Mouse (Mus musculus) stomach, embryonic 15.5 days (tissue): ENCODE results near the gene Sipa1l2. TPM values are rescaled to one million over a fixed set of nuclear protein-coding genes. Genes with fewer than 3 reads are reported as not detected.

ENCODE experiments used
- ATAC-seq: fragments of 200-750 bp; cut with Nextera tagmentation; 2 replicates; pipeline ENCODE4 v1.8.0; 2017; ENCODE audit warnings: low read depth, moderate number of reproducible peaks, moderate TSS enrichment; ENCODE audit not compliant: insufficient read depth, low FRiP score
- H3K27ac ChIP-seq: fragments of 300-500 bp; sonication (generic); 2 replicates; pipeline ENCODE4 v1.5.1; 2015; ENCODE audit warnings: mild to moderate bottlenecking, inconsistent platforms
- H3K27me3 ChIP-seq: fragments of 300-500 bp; sonication (generic); replicated peaks from 2 replicates; pipeline ENCODE4 v1.6.1; 2015; ENCODE audit warnings: inconsistent platforms
- H3K36me3 ChIP-seq: fragments of 300-500 bp; sonication (generic); 2 replicates; pipeline ENCODE4 v1.6.1; 2015; ENCODE audit warnings: inconsistent platforms
- H3K4me1 ChIP-seq: fragments of 300-500 bp; sonication (generic); 2 replicates; pipeline ENCODE4 v1.6.1; 2015; ENCODE audit warnings: inconsistent platforms
- H3K4me2 ChIP-seq: fragments of 300-500 bp; sonication (generic); 2 replicates; pipeline ENCODE4 v1.6.1; 2015; ENCODE audit warnings: mild to moderate bottlenecking, inconsistent platforms
- H3K4me3 ChIP-seq: fragments of 300-500 bp; sonication (generic); replicated peaks from 2 replicates; pipeline ENCODE4 v1.5.1; 2015; ENCODE audit warnings: inconsistent platforms
- H3K9ac ChIP-seq: fragments of 300-500 bp; sonication (generic); 2 replicates; pipeline ENCODE4 v1.6.1; 2015; ENCODE audit warnings: inconsistent platforms
- H3K9me3 ChIP-seq: fragments of 300-500 bp; sonication (generic); 2 replicates; pipeline ENCODE4 v1.6.1; 2016; ENCODE audit warnings: inconsistent platforms
- WGBS: fragments of 180-500 bp; shearing (Covaris S2); methylation state at CpG from one replicate; pipeline ENCODE4 v1.1.7; 2015; 5-methylcytosine and 5-hydroxymethylcytosine counted together
- polyA plus RNA-seq: library from polyadenylated mRNA; unstranded; fragments of >200 nt; fragmentation: Nextera tagmentation; extraction: Ambion mirVana; gene quantifications from 2 replicates; pipeline ENCODE4 v1.2.1, GENCODE M21; 2015

Sipa1l2 gene
- polyA plus RNA-seq, 1 experiment from 2014 or later, result 8.3 TPM

- 43% methylated on average over 6 of the region's 6 CpGs for WGBS
- H3K9me3 ChIP-seq, result no peaks in the 10 kb centered on the region
- no peaks in the 10 kb centered on the region for H3K36me3 ChIP-seq
- H3K4me1 ChIP-seq, result peaks cover 11% of the 10 kb centered on the region
- no peak overlapping the region for H3K9ac ChIP-seq
- H3K27me3 ChIP-seq, result no peaks in the 10 kb centered on the region
- H3K4me2 ChIP-seq, result no peak overlapping the region
- no peak; the same call in 1 of the 2 replicates for ATAC-seq
- H3K27ac ChIP-seq, result no peak overlapping the region
- H3K4me3 ChIP-seq, result no peak overlapping the region
Measured at GRCm38 (mm10) chr8:125504605-125505257, 64.9 kb downstream of the Sipa1l2 start.

GRCm38 (mm10) chr8:125503808-125504207 lies 65.8 kb downstream of the Sipa1l2 start:
- Histone ChIP-seq H3K9ac (no peak overlapping the region), H3K4me1 (peaks cover 10% of the 10 kb centered on the region), H3K27ac (no peak overlapping the region), H3K4me3 (no peak overlapping the region), H3K4me2 (no peak overlapping the region), H3K9me3 (no peaks in the 10 kb centered on the region), H3K36me3 (no peaks in the 10 kb centered on the region), H3K27me3 (no peaks in the 10 kb centered on the region)
- no peak for ATAC-seq
- 79% methylated on average over 8 of the region's 8 CpGs for WGBS

- no peaks in the 10 kb centered on the region for H3K27me3 ChIP-seq
- H3K4me1 ChIP-seq, result peaks cover 10% of the 10 kb centered on the region
- ATAC-seq, result no peak
- WGBS, result 81% methylated on average over 3 of the region's 3 CpGs
- no peaks in the 10 kb centered on the region for H3K36me3 ChIP-seq
- no peaks in the 10 kb centered on the region for H3K9me3 ChIP-seq
- no peak overlapping the region for H3K4me3 ChIP-seq
- no peak overlapping the region for H3K4me2 ChIP-seq
- no peak overlapping the region for H3K9ac ChIP-seq
- H3K27ac ChIP-seq, result no peak overlapping the region
Measured at GRCm38 (mm10) chr8:125502828-125503227, 66.8 kb downstream of the Sipa1l2 start.

GRCm38 (mm10) chr8:125500005-125500404 lies 69.6 kb downstream of the Sipa1l2 start:
- H3K4me2 ChIP-seq, result no peak overlapping the region
- peaks cover 7% of the 10 kb centered on the region for H3K4me1 ChIP-seq
- no peak for ATAC-seq
- no peaks in the 10 kb centered on the region for H3K36me3 ChIP-seq
- H3K4me3 ChIP-seq, result no peak overlapping the region
- H3K27me3 ChIP-seq, result no peaks in the 10 kb centered on the region
- WGBS, result 64% methylated on average over 5 of the region's 5 CpGs
- H3K9me3 ChIP-seq, result no peaks in the 10 kb centered on the region
- H3K9ac ChIP-seq, result no peak overlapping the region
- no peak overlapping the region for H3K27ac ChIP-seq

GRCm38 (mm10) chr8:125498508-125498907 lies 71.1 kb downstream of the Sipa1l2 start:
- H3K9me3 ChIP-seq, result no peaks in the 10 kb centered on the region
- H3K9ac ChIP-seq, result no peak overlapping the region
- no peak overlapping the region for H3K4me3 ChIP-seq
- H3K4me1 ChIP-seq, result no peaks in the 10 kb centered on the region
- no peaks in the 10 kb centered on the region for H3K27me3 ChIP-seq
- no peak overlapping the region for H3K4me2 ChIP-seq
- H3K27ac ChIP-seq, result no peak overlapping the region
- WGBS, result 62% methylated on average over 10 of the region's 10 CpGs
- ATAC-seq, result no peak
- no peaks in the 10 kb centered on the region for H3K36me3 ChIP-seq

GRCm38 (mm10) chr8:125495545-125495944 lies 74.1 kb downstream of the Sipa1l2 start:
- no peak overlapping the region for H3K4me3 ChIP-seq
- 0 out of 2 replicates have a peak, but pooled peaks cover 4% of the 10 kb centered on the region for H3K36me3 ChIP-seq
- 58% methylated on average over 2 of the region's 2 CpGs for WGBS
- H3K9me3 ChIP-seq, result no peaks in the 10 kb centered on the region
- no peak for ATAC-seq
- no peaks in the 10 kb centered on the region for H3K4me1 ChIP-seq
- H3K27me3 ChIP-seq, result no peaks in the 10 kb centered on the region
- no peak overlapping the region for H3K4me2 ChIP-seq
- H3K9ac ChIP-seq, result no peak overlapping the region
- no peak overlapping the region for H3K27ac ChIP-seq

- H3K4me3 ChIP-seq, result no peak overlapping the region
- WGBS, result 46% methylated on average over 6 of the region's 6 CpGs
- H3K27me3 ChIP-seq, result no peaks in the 10 kb centered on the region
Measured at GRCm38 (mm10) chr8:125493254-125493815, 76.3 kb downstream of the Sipa1l2 start.

GRCm38 (mm10) chr8:125492416-125492815 lies 77.2 kb downstream of the Sipa1l2 start:
- WGBS, result 81% methylated on average over 11 of the region's 11 CpGs
- Histone ChIP-seq H3K9ac (no peak overlapping the region), H3K27ac (no peak overlapping the region), H3K9me3 (no peaks in the 10 kb centered on the region), H3K27me3 (no peaks in the 10 kb centered on the region), H3K4me3 (no peak overlapping the region), H3K36me3 (0 out of 2 replicates have a peak, but pooled peaks cover 4% of the 10 kb centered on the region), H3K4me1 (no peaks in the 10 kb centered on the region), H3K4me2 (no peak overlapping the region)
- no peak for ATAC-seq

More at GRCm38 (mm10) chr8:125493254-125493815, 76.3 kb downstream of the Sipa1l2 start:
- no peak overlapping the region for H3K9ac ChIP-seq
- H3K27ac ChIP-seq, result no peak overlapping the region
- H3K9me3 ChIP-seq, result no peaks in the 10 kb centered on the region
- H3K36me3 ChIP-seq, result 0 out of 2 replicates have a peak, but pooled peaks cover 4% of the 10 kb centered on the region
- no peak overlapping the region for H3K4me2 ChIP-seq
- ATAC-seq, result no peak
- no peaks in the 10 kb centered on the region for H3K4me1 ChIP-seq

GRCm38 (mm10) chr8:125488747-125489146 lies 80.9 kb downstream of the Sipa1l2 start:
- no peaks in the 10 kb centered on the region for H3K4me1 ChIP-seq
- ATAC-seq, result 0 out of 2 replicates have a peak, but pooled peaks have one; percentile 35

GRCm38 (mm10) chr8:125485715-125486114 lies 83.9 kb downstream of the Sipa1l2 start:
- Histone ChIP-seq H3K27ac (no peak overlapping the region), H3K9ac (no peak overlapping the region), H3K27me3 (no peaks in the 10 kb centered on the region), H3K4me1 (no peaks in the 10 kb centered on the region), H3K4me2 (no peak overlapping the region), H3K4me3 (no peak overlapping the region), H3K36me3 (no peaks in the 10 kb centered on the region), H3K9me3 (no peaks in the 10 kb centered on the region)
- no peak for ATAC-seq
- 81% methylated on average over 3 of the region's 3 CpGs for WGBS

More at GRCm38 (mm10) chr8:125488747-125489146, 80.9 kb downstream of the Sipa1l2 start:
- no peaks in the 10 kb centered on the region for H3K9me3 ChIP-seq
- H3K36me3 ChIP-seq, result 0 out of 2 replicates have a peak, but pooled peaks cover 4% of the 10 kb centered on the region
- H3K4me3 ChIP-seq, result no peak overlapping the region
- H3K9ac ChIP-seq, result no peak overlapping the region
- 42% methylated on average over 1 of the region's 1 CpGs for WGBS
- no peaks in the 10 kb centered on the region for H3K27me3 ChIP-seq
- no peak overlapping the region for H3K4me2 ChIP-seq
- no peak overlapping the region for H3K27ac ChIP-seq

GRCm38 (mm10) chr8:125484530-125485196 lies 84.9 kb downstream of the Sipa1l2 start:
- 72% methylated on average over 7 of the region's 7 CpGs for WGBS

More at GRCm38 (mm10) chr8:125484530-125485196, 84.9 kb downstream of the Sipa1l2 start:
- no peak overlapping the region for H3K4me3 ChIP-seq
- H3K4me2 ChIP-seq, result no peak overlapping the region
- H3K9me3 ChIP-seq, result no peaks in the 10 kb centered on the region
- H3K4me1 ChIP-seq, result no peaks in the 10 kb centered on the region
- H3K27me3 ChIP-seq, result no peaks in the 10 kb centered on the region
- no peak overlapping the region for H3K27ac ChIP-seq
- no peak overlapping the region for H3K9ac ChIP-seq
- no peak for ATAC-seq
- no peaks in the 10 kb centered on the region; the same call in 1 of the 2 replicates for H3K36me3 ChIP-seq
